8 mouse cellular contexts compared by ENCODE assay signal in genomic region chr9:40336701-40337100, GRCm38 (mm10).
DNase-seq lines count a peak whose midpoint lies in the region; TF ChIP-seq lines count a peak whose summit lies in the region.
"Had no signal": no experiment of that assay in that cellular context is flagged by ENCODE, and none has a peak within 500 bp of the region (broad histone marks: within the 10 kb centered on the region; RNA-seq: fewer than 3 reads in every experiment).

No protein-coding gene starts in this region.

- intact Hi-C loops in left cerebral cortex, adult 2 months (cut with DNase I), result no loop called here

- H3K4me3 ChIP-seq in left cerebral cortex, adult 2 months, result no peak overlapping the region
- H3K4me3 ChIP-seq: megakaryocyte, embryonic 14.5 days had no signal

- TF ChIP-seq CTCF in left cerebral cortex, adult 2 months (IDR thresholded peaks at IDR 0.05), result no peak

- peak overlapping the region; percentile 66 for H3K27ac ChIP-seq in left cerebral cortex, adult 2 months

- DNase-seq in left cerebral cortex, adult 2 months (ENCODE audit: extremely low spot score in 1 of 2, low spot score in 2 of 2), result no peak
- no peak for DNase-seq in left cerebral cortex, adult 9 months (ENCODE audit: low spot score in 2 of 2)
- DNase-seq in adrenal gland, postnatal 25 days, result peak; percentile 72
- peak; percentile 62 for DNase-seq in cerebellum, adult 8-10 months
- peak; percentile 84 for DNase-seq in kidney, postnatal 10 days
- DNase-seq in urinary bladder, adult 18-20 months (ENCODE audit: low spot score in 2 of 2), result no peak
- no peak for DNase-seq in T-cell, adult 2 months (ENCODE audit: low spot score)

Comparison
In these comparisons a context has a peak if more than half of its experiments do, and no peak if none do; other contexts are left out.
1. DNase-seq: peak in adrenal gland, postnatal 25 days (single experiment), cerebellum, adult 8-10 months (single experiment) and kidney, postnatal 10 days (single experiment); none in left cerebral cortex, adult 2 months (0 of 2), left cerebral cortex, adult 9 months (0 of 2), urinary bladder, adult 18-20 months (0 of 2) and T-cell, adult 2 months (single experiment).